Mouse (Mus musculus) regulatory T cell (primary cell): Measurements from ENCODE around the gene Mdm2.

Experiments
- in situ Hi-C: fragments of 300-600 bp; cut with MboI, MseI; formaldehyde crosslinking; loops from one replicate; pipeline ENCODE4 v1.15.1; 2025; ENCODE audit warnings: high pct_unique_total_duplicates

Gene Mdm2

GRCm38 (mm10) chr10:117685849-117686591, 24.5 kb downstream of the Mdm2 start:
- in situ Hi-C loops = no loop called here

GRCm38 (mm10) chr10:117685171-117685848, 25.2 kb downstream of the Mdm2 start:
- in situ Hi-C loops = no loop called here

DNA sequence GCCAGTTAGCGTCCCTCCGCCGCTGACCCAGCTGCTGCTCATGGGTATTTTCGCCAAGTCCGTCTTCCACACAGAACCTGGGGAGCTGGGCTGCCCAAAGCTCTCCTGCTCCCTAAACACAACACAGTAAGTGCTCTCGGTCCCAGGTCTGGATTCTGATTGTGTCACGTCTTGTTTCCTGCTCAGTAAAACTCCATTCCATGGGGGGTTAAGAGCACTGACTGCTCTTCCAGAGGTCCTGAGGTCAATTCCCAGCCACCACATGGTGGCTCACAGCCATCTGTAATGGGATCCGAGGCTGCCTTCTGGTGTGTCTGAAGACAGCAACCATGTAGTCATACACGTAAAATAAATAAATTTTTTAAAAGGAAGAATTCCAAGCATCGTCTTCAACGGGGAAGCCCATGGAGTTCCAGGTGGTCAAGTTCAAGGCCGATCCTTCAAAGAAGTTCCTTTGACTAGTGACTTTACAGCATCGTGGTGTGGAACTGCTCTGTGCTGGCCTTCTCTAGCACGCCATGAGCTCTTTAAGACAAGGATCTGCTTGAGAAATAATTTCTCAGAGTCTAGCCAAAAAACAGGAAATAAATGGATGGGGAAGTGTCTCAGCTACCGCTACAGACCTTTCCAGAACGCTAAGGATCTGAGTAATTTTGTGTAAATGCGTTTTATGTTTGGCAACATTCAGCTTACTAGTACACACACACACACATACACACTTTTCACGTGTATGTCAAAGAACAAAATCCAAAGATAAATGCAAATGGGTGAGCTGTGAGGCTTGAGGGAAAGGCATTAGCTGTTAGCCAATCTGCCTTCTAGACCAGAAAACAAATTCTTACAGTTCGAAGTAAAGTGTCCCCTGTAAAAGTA, 26.0 kb downstream of the Mdm2 start:
- in situ Hi-C loops = no loop called here

DNA sequence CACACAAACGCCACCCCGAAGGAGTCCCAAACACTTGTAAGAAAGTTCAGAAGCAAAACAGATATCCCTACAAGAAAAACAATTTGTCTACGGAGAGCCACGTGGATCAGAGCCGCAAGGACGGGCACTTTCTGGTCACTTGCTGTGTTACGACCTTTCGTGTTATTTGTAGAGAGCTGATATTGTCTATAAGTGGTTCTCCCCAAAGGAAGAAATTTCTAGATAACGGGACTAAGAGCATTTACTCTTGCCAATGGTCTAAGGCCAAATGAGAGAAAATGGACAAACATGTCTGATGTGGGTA, 26.9 kb downstream of the Mdm2 start:
- in situ Hi-C loops = no loop called here

DNA sequence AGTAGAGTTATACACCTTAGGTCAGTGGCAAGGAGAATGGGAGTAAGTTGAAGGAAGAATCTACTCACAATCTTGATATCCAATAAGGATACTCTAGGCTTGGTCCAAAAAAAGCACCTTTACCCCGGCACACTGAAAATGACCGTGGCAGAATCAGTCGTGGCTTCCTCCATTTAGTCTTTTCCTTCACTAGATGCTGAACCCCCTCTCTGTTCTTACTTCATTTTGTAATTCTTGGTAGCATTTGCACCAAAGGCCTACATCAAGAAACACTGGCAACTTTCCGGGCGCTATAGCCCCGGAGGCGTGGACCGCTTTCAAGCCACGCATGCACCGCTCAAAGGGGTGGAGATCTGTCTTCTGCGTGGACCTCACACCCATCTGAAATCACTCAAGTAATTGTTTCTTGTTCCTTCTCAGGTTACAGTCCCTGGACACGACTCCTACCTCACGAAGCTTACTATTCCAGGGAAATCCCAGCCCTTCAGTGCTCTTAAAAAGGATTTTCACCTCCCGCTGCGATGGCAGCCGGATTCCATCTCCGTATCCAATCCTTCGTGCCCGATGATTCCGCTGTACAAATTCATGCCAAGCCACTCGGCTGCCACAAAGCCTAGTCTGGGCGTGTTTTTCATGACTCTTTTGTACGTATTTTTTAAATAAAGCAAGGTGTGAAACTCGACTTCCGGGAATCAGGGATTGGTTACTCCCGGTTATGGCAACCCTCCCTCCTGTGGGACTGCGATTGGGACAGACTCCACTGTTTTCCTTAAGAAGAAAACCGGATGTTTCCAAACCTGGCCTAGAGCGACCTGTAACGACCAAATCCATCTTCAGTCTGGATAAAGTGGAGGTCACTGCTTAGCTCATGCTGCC, 27.5 kb downstream of the Mdm2 start:
- in situ Hi-C loops = no loop called here

GRCm38 (mm10) chr10:117681999-117682857, 28.3 kb downstream of the Mdm2 start:
- in situ Hi-C loops = no loop called here

GRCm38 (mm10) chr10:117681543-117681942, 29.0 kb downstream of the Mdm2 start:
- in situ Hi-C loops = no loop called here

- in situ Hi-C loops = no loop called here
Measured at GRCm38 (mm10) chr10:117680868-117681513, 29.6 kb downstream of the Mdm2 start.

DNA sequence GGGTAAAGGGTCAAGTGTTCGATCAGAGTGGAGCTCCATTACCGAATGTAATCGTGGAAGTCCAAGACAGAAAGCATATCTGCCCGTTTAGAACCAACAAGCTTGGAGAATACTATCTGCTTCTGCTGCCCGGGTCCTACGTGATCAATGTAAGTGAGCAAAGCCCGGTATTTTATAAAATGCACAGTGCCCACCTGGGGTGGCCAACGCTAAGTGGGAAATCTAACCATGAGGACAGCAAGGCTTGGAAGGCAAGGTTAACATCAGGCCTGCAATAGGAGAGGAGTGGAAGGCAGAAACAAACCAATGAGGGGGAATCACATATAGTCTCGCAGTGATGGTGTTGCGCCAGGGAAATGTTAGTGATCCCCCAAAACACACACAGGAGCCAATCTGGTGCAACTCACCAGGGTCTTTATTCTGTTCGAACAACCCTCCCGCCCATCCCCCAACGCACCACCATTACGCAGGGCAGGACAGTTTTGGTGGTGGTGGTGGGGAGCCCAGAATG, 30.5 kb downstream of the Mdm2 start:
- in situ Hi-C loops = loop anchor here (5.0 kb wide), 1 partner anchor 223 kb away; no protein-coding TSS in a partner anchor

- in situ Hi-C loops = loop anchor here (5.0 kb wide), 1 partner anchor 222 kb away; no protein-coding TSS in a partner anchor
Measured at GRCm38 (mm10) chr10:117679029-117679686, 31.4 kb downstream of the Mdm2 start.

GRCm38 (mm10) chr10:117678357-117678756, 32.2 kb downstream of the Mdm2 start:
- in situ Hi-C loops = loop anchor here (5.0 kb wide), 1 partner anchor 221 kb away; no protein-coding TSS in a partner anchor

DNA sequence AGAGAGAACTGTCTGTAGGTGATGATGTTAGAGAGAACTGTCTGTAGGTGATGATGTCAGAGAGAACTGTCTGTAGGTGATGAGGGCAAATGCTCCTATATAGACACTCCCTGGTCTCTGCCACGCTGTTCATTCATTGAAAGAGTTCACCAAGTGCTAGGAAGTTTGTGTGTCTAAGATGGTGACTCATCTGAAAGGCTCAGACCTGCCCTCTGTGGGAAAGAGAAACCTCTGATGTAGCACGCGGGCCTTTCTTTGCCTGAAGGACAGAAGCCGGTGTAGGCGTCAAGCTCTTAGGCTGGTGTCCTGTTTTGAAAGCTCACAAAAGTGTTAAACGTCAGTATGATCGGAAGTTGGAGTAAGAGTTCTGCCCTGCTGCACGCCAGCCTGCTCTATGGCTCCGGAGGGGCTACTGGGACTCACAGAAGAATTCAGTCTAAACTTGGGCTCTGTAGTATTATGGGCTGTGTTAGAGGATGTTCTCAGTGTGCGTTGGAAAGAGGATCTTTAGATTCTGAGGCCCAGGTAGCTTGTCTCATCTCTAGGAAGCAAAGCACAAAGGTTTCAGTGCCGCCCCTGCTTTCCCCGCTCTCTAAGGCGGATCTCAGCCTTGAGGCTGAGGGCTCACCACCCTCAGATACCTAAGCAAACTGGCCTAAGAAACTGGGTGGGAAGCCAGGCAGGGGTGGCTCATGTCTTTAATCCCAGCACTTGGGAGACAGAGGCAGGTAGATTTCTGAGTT, 32.9 kb downstream of the Mdm2 start:
- in situ Hi-C loops = loop anchor here (5.0 kb wide), 1 partner anchor 220 kb away; no protein-coding TSS in a partner anchor

- in situ Hi-C loops = loop anchor here (5.0 kb wide), 1 partner anchor 219 kb away; no protein-coding TSS in a partner anchor
Measured at GRCm38 (mm10) chr10:117676644-117677313, 33.8 kb downstream of the Mdm2 start.

GRCm38 (mm10) chr10:117676036-117676643, 34.4 kb downstream of the Mdm2 start:
- in situ Hi-C loops = loop anchor here (5.0 kb wide), 1 partner anchor 219 kb away; no protein-coding TSS in a partner anchor

DNA sequence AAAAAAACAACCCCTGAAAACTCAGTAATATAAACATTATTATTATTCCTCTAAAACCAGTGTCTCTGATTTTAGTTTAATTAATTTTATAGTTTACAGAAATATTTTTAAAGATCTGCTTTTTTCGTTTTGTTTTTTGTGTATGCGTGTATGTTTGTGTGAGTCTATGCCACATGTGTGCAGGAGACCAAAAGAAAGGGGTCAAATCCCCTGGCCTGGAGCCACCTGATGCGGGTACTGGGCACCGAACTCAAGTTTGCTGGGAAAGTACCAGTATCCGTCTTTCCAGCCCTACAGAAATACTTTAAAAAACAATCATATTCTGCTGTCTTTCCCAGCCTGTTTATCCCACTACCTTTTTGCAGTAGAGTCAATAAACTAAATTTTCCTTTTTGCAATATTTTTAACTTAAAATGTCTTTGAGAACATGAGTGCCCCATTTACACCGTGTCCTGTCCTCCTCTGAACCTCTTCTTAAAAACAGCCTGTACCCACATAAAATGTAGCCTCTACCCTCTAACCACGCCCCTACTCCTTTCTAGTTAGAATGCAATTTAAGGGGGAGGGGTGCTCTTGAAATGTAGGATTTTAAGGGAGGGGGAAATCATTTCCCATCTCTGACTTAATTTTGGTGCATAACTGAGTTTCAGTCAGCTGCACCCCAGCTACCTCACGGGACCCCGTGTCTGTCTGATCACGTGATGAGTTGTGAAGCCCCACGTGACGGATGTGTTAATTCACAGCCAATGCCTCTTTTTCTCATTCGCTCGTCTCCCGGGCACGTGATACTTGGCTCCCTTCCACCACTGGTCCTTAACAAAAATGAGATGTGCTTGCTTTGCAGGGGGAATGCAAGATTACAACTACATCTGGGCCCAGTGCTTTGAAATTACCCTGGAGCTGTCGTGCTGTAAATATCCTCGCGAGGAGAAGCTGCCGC, 35.2 kb downstream of the Mdm2 start:
- in situ Hi-C loops = loop anchor here (5.0 kb wide), 1 partner anchor 218 kb away; no protein-coding TSS in a partner anchor
